Mouse (Mus musculus) hindbrain, embryonic 11.5 days (tissue): ENCODE measurements around the gene Gprc5d. TPM values are rescaled to one million over a fixed set of nuclear protein-coding genes. Genes with fewer than 3 reads are reported as not detected.

ENCODE experiments used
- polyA plus RNA-seq: library from polyadenylated mRNA; unstranded; fragments of >200 nt; fragmentation: Nextera tagmentation; extraction: Ambion mirVana; gene quantifications from 2 replicates; pipeline ENCODE4 v1.2.1, GENCODE M21; 2014

Gene Gprc5d
- polyA plus RNA-seq, 1 experiment from 2014 or later, result not detected

Other genes with a start within 250 kb of the Gprc5d start
- gene Gpr19, start 219.7 kb downstream of the Gprc5d start, polyA plus RNA-seq, result 27.7 and 29.4 TPM in 2 replicates
- 23.9 and 24.1 TPM in 2 replicates for gene Cdkn1b, start 197.9 kb downstream of the Gprc5d start, polyA plus RNA-seq
- 3.0 and 3.7 TPM in 2 replicates for gene Apold1, start 136.6 kb downstream of the Gprc5d start, polyA plus RNA-seq
- gene Ddx47, start 106.7 kb downstream of the Gprc5d start, polyA plus RNA-seq, result 101 and 102 TPM in 2 replicates
- 2.3 and 3.7 TPM in 2 replicates for gene Gprc5a, start 52.6 kb downstream of the Gprc5d start, polyA plus RNA-seq
- 32.5 and 34.2 TPM in 2 replicates for gene Fam234b, start 79.7 kb upstream of the Gprc5d start, polyA plus RNA-seq
- 2.6 and 4.1 TPM in 2 replicates for gene Hebp1, start 79.7 kb upstream of the Gprc5d start, polyA plus RNA-seq
- 0.32 and 0.66 TPM in 2 replicates for gene Gsg1, start 136.1 kb upstream of the Gprc5d start, polyA plus RNA-seq
- 0.22 TPM in 1 of 2 replicates, not detected in the other for gene Pbp2, start 192.1 kb upstream of the Gprc5d start, polyA plus RNA-seq
- 6.9 and 8.8 TPM in 2 replicates for gene Emp1, start 244.3 kb upstream of the Gprc5d start, polyA plus RNA-seq